Mouse (Mus musculus) liver, adult (tissue): ENCODE measurements around the gene Tsg101.
A peak's percentile ranks its signal among the peaks of the same experiment; 100 is the strongest.

Source experiments
- GATA4 ChIP-seq: IDR thresholded peaks from 2 replicates; pipeline ENCODE4 v1.6.1; 2014; ENCODE audit warnings: mild to moderate bottlenecking, low read length; ENCODE audit not compliant: insufficient replicate concordance

Gene Tsg101

GRCm38 (mm10) chr7:46845978-46846485, 73.7 kb downstream of the Tsg101 start:
- TF ChIP-seq GATA4 = no peak

GRCm38 (mm10) chr7:46845211-46845977, 74.4 kb downstream of the Tsg101 start:
- TF ChIP-seq GATA4 = peak; percentile 99

- no peak for TF ChIP-seq GATA4
Observed at GRCm38 (mm10) chr7:46843576-46843975, 76.2 kb downstream of the Tsg101 start.

GRCm38 (mm10) chr7:46842278-46842677, 77.5 kb downstream of the Tsg101 start:
- TF ChIP-seq GATA4 = no peak

GRCm38 (mm10) chr7:46840787-46841525, 78.8 kb downstream of the Tsg101 start, which contains the start of gene Ldha:
Ldha (plus strand) TSS chr7:46841475.
- TF ChIP-seq GATA4 = no peak

- TF ChIP-seq GATA4 = no peak
Observed at GRCm38 (mm10) chr7:46840326-46840725, 79.4 kb downstream of the Tsg101 start.

- TF ChIP-seq GATA4 = no peak
Observed at GRCm38 (mm10) chr7:46839861-46840260, 79.9 kb downstream of the Tsg101 start.

- TF ChIP-seq GATA4 = peak; percentile 83; the same call in 1 of the 2 replicates
Observed at GRCm38 (mm10) chr7:46839446-46839845, 80.3 kb downstream of the Tsg101 start.
